Mouse (Mus musculus) adrenal gland, postnatal 4 days (tissue): ENCODE measurements around the gene Letm1. TPM values are rescaled to one million over a fixed set of nuclear protein-coding genes. Genes with fewer than 3 reads are reported as not detected.

Experiments
- DNase-seq, 2 experiments: peaks; one replicate each; pipeline ENCODE4 v3.0.0; 2021 to 2022; ENCODE audit warnings: low spot score in 2 of 2, mixed read lengths in 2 of 2
- long read RNA-seq, 2 experiments: library from polyadenylated mRNA; stranded (forward); transcript quantifications; one replicate each; pipeline ENCODE4 v2.0.0; 2021
- total RNA-seq, 2 experiments: library from RNA; stranded (reverse); gene quantifications; 2 replicates each; pipeline ENCODE4 v1.2.3; 2021

Gene Letm1
- 10 to 100 TPM; 70.7 to 74.7 TPM for total RNA-seq
- long read RNA-seq, experiment 1, full-length matches to known transcripts = 107 of 115 reads
- long read RNA-seq, experiment 1, partial matches to known transcripts = 5 of 115 reads
- long read RNA-seq, experiment 1, other reads (novel, unspliced or antisense) = 3 of 115 reads
- long read RNA-seq, experiment 2, full-length matches to known transcripts = 162 of 198 reads
- long read RNA-seq, experiment 2, partial matches to known transcripts = 21 of 198 reads
- long read RNA-seq, experiment 2, other reads (novel, unspliced or antisense) = 15 of 198 reads

GRCm38 (mm10) chr5:33782345-33782998 lies at the start of gene Letm1:
Letm1 (minus strand) TSS chr5:33782817.
- peak; percentile 80 to 90 for DNase-seq

- no peak for DNase-seq
Measured at GRCm38 (mm10) chr5:33830832-33831231, 48.2 kb upstream of the Letm1 start.

GRCm38 (mm10) chr5:33829958-33830357 lies 47.3 kb upstream of the Letm1 start:
- no peak for DNase-seq

GRCm38 (mm10) chr5:33828107-33828506 lies 45.5 kb upstream of the Letm1 start:
- DNase-seq = no peak

- no peak for DNase-seq
Measured at GRCm38 (mm10) chr5:33826001-33826400, 43.4 kb upstream of the Letm1 start.

GRCm38 (mm10) chr5:33822456-33822855 lies 39.8 kb upstream of the Letm1 start:
- no peak for DNase-seq

- DNase-seq = no peak
Measured at GRCm38 (mm10) chr5:33821901-33822427, 39.3 kb upstream of the Letm1 start.

GRCm38 (mm10) chr5:33820733-33821621 lies 38.4 kb upstream of the Letm1 start:
- DNase-seq = peak; percentile 40 to 41

- DNase-seq = peak; percentile 70 to 75
Measured at GRCm38 (mm10) chr5:33819876-33820732, 37.5 kb upstream of the Letm1 start, which contains the start of gene Nsd2. Nsd2 (plus strand) TSS chr5:33820725.

GRCm38 (mm10) chr5:33819141-33819875 lies 36.7 kb upstream of the Letm1 start:
- no peak for DNase-seq

GRCm38 (mm10) chr5:33818104-33818503 lies 35.5 kb upstream of the Letm1 start:
- no peak for DNase-seq

GRCm38 (mm10) chr5:33816008-33816725 lies 33.5 kb upstream of the Letm1 start:
- DNase-seq = no peak

- no peak for DNase-seq
Measured at GRCm38 (mm10) chr5:33811519-33811918, 28.9 kb upstream of the Letm1 start.

GRCm38 (mm10) chr5:33803337-33803736 lies 20.7 kb upstream of the Letm1 start:
- DNase-seq = no peak

- DNase-seq = no peak
Measured at GRCm38 (mm10) chr5:33791912-33792643, 9.5 kb upstream of the Letm1 start.

GRCm38 (mm10) chr5:33782999-33783390 lies 378 bp upstream of the Letm1 start:
- DNase-seq = no peak

- no peak for DNase-seq
Measured at GRCm38 (mm10) chr5:33781964-33782344, 663 bp downstream of the Letm1 start.

GRCm38 (mm10) chr5:33777195-33777594 lies 5.4 kb downstream of the Letm1 start:
- DNase-seq = no peak
